Mouse (Mus musculus): ENCODE data around the gene Slc8a1. TPM values are rescaled to one million over a fixed set of nuclear protein-coding genes. Genes with fewer than 3 reads are reported as not detected.

Gene Slc8a1
- polyA plus RNA-seq, 1 experiment from 2014 or later = 144 TPM

DNA sequence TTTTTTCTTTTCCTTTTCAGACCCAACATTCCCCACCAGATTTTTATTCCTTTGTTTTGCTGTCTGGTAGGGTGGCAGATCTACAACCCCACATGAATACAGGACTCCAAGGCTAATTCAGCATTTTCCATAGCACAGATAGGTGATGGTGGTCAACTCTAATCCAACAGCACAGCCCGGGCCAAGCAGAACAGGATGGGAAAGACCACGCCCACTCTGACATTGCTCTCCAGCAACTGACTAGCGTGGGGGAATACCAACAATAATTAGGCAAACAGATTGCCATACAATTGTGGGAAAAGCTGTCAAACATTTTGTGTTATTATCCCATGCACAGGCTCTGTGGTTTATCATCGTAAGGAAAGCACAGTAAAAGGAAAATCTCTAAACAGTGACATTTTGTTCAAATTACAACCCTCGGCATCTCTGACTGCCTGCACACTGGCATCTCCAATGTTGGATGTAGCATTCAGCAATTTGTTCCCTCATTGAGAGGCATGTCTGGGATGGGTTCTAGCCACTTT is 233.0 kb downstream of the Slc8a1 start:
- Histone ChIP-seq H3K4me3 (ENCODE audit: control insufficient read depth in 1 of 2, insufficient read depth in 1 of 2, low read depth in 1 of 2, low read length in 2 of 2) (no peak overlapping the region), H3K9me3 (ENCODE audit: control insufficient read depth, low read length) (no peaks in the 10 kb centered on the region), H3K27ac (replicated peaks in 1 of 2; ENCODE audit: control insufficient read depth in 1 of 2, insufficient read depth in 1 of 2, low read depth in 2 of 2, low read length in 2 of 2) (no peak overlapping the region), H3K4me2 (ENCODE audit: low read length) (no peak overlapping the region), H3K4me1 (ENCODE audit: control insufficient read depth in 2 of 2, insufficient read depth in 2 of 2, low read length in 2 of 2) (peaks cover 9 to 26% of the 10 kb centered on the region in 2 experiments), H3K9ac (ENCODE audit: low read length) (no peak overlapping the region), H3K36me3 (ENCODE audit: control insufficient read depth, insufficient read depth, low read length) (peaks cover 20% of the 10 kb centered on the region; the same call in 1 of the 2 replicates), H3K27me3 (ENCODE audit: control insufficient read depth, insufficient read depth, low read length) (no peaks in the 10 kb centered on the region)
- WGBS = 67% methylated on average over 5 of the region's 5 CpGs
- no peak for ATAC-seq (ENCODE audit: insufficient number of reproducible peaks, insufficient read depth, low FRiP score, low read depth)

DNA sequence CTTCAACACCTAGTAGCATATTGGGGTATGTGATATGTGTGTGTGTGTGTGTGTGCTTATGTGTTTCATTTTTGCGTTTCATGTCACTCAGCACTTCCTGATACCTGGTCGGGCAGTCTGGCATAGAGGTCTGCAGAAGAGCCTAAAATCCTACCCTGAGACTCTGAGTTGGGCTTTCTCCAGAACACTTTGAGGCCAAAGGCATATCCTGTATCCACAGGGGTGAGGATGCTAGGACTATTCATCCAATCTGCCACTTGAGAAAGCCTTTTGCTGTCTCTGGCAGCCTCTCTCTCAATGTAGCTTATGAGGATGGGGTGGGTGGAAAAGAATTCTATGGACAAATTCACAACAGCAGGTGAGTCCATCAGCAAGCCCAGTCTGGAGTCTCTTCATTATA is 234.1 kb downstream of the Slc8a1 start:
- Histone ChIP-seq H3K36me3 (ENCODE audit: control insufficient read depth, insufficient read depth, low read length) (peaks cover 17% of the 10 kb centered on the region; the same call in 1 of the 2 replicates), H3K4me2 (ENCODE audit: low read length) (no peak overlapping the region), H3K9me3 (ENCODE audit: control insufficient read depth, low read length) (no peaks in the 10 kb centered on the region), H3K27ac (replicated peaks in 1 of 2; ENCODE audit: control insufficient read depth in 1 of 2, insufficient read depth in 1 of 2, low read depth in 2 of 2, low read length in 2 of 2) (no peak overlapping the region; a peak in 1 of 4 replicates), H3K4me1 (ENCODE audit: control insufficient read depth in 2 of 2, insufficient read depth in 2 of 2, low read length in 2 of 2) (peaks cover 9 to 27% of the 10 kb centered on the region in 2 experiments), H3K4me3 (ENCODE audit: control insufficient read depth in 1 of 2, insufficient read depth in 1 of 2, low read depth in 1 of 2, low read length in 2 of 2) (no peak overlapping the region), H3K27me3 (ENCODE audit: control insufficient read depth, insufficient read depth, low read length) (no peaks in the 10 kb centered on the region), H3K9ac (ENCODE audit: low read length) (no peak overlapping the region)
- 68% methylated on average over 2 of the region's 2 CpGs for WGBS
- 0 out of 2 replicates have a peak, but pooled peaks have one; percentile 14 for ATAC-seq (ENCODE audit: insufficient number of reproducible peaks, insufficient read depth, low FRiP score, low read depth)

DNA sequence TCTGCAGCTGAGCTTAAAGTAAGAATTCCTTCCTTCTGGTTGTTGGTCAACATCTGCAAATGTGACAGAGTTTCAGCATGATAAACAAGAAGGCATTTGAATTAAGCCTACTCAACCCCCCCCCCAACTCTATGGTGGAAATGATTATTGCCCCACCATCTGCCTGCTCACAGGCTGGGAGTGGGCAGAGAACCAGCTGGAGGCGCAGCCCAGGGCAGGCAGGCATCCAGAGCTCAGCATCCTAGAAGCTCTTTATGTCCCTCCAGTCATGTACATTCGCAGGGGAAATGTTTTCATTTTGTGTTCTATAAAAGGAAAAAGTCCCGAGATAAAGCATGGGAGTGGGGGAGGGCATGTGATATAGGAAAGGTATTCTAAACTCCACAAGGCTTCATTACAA is 235.4 kb downstream of the Slc8a1 start:
- Histone ChIP-seq H3K9me3 (ENCODE audit: control insufficient read depth, low read length) (no peaks in the 10 kb centered on the region), H3K27ac (replicated peaks in 1 of 2; ENCODE audit: control insufficient read depth in 1 of 2, insufficient read depth in 1 of 2, low read depth in 2 of 2, low read length in 2 of 2) (no peak overlapping the region; a peak in 1 of 4 replicates), H3K4me3 (ENCODE audit: control insufficient read depth in 1 of 2, insufficient read depth in 1 of 2, low read depth in 1 of 2, low read length in 2 of 2) (no peak overlapping the region), H3K4me1 (ENCODE audit: control insufficient read depth in 2 of 2, insufficient read depth in 2 of 2, low read length in 2 of 2) (peaks cover 9 to 27% of the 10 kb centered on the region in 2 experiments), H3K4me2 (ENCODE audit: low read length) (no peak overlapping the region), H3K27me3 (ENCODE audit: control insufficient read depth, insufficient read depth, low read length) (no peaks in the 10 kb centered on the region), H3K9ac (ENCODE audit: low read length) (no peak overlapping the region), H3K36me3 (ENCODE audit: control insufficient read depth, insufficient read depth, low read length) (peaks cover 17% of the 10 kb centered on the region; the same call in 1 of the 2 replicates)
- ATAC-seq (ENCODE audit: insufficient number of reproducible peaks, insufficient read depth, low FRiP score, low read depth) = no peak
- 41% methylated on average over 3 of the region's 3 CpGs for WGBS

DNA sequence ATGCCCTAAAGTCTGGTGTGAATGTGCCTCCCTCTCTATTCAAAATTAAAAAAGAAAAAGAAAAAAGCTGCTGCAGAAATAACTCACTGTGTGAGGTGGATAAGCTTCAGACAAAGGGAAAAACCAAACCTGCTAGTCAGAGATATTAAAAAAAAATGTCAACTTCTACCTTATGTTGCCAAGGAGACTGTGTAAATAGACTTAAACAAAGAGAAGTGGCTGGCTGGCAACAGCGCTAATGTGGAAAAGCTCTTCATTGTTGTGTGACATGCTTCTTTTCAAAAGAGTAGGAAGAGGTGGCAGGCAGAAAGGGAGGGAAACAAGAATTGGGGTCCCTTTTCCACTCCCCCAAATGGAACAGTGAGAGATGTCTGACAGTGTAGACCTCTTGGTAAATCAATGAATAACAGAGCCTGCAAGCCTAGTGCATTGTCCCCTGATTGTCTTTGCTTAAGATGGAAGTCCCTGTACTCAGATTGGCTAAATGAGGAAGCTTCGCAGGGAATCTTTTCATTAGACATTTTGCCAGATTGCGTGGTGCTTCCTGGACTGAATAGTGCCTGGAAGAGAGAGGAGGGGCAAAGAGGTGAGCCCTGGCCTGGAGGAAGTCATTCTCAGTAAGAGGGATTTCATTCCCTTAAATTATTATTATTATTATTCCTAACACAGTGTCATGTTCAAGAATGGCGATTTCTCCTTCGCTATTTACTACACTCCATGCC is 237.3 kb downstream of the Slc8a1 start:
- Histone ChIP-seq H3K4me1 (ENCODE audit: control insufficient read depth in 2 of 2, insufficient read depth in 2 of 2, low read length in 2 of 2) (peaks cover 10 to 26% of the 10 kb centered on the region in 2 experiments), H3K4me2 (ENCODE audit: low read length) (no peak overlapping the region), H3K9me3 (ENCODE audit: control insufficient read depth, low read length) (no peaks in the 10 kb centered on the region), H3K27me3 (ENCODE audit: control insufficient read depth, insufficient read depth, low read length) (no peaks in the 10 kb centered on the region), H3K27ac (replicated peaks in 1 of 2; ENCODE audit: control insufficient read depth in 1 of 2, insufficient read depth in 1 of 2, low read depth in 2 of 2, low read length in 2 of 2) (peak overlapping the region; percentile 12 to 34; a peak in 2 of 4 replicates), H3K9ac (ENCODE audit: low read length) (no peak overlapping the region), H3K4me3 (ENCODE audit: control insufficient read depth in 1 of 2, insufficient read depth in 1 of 2, low read depth in 1 of 2, low read length in 2 of 2) (no peak overlapping the region), H3K36me3 (ENCODE audit: control insufficient read depth, insufficient read depth, low read length) (peaks cover 21% of the 10 kb centered on the region; the same call in 1 of the 2 replicates)
- no peak for ATAC-seq (ENCODE audit: insufficient number of reproducible peaks, insufficient read depth, low FRiP score, low read depth)
- WGBS = 75% methylated on average over 5 of the region's 5 CpGs

DNA sequence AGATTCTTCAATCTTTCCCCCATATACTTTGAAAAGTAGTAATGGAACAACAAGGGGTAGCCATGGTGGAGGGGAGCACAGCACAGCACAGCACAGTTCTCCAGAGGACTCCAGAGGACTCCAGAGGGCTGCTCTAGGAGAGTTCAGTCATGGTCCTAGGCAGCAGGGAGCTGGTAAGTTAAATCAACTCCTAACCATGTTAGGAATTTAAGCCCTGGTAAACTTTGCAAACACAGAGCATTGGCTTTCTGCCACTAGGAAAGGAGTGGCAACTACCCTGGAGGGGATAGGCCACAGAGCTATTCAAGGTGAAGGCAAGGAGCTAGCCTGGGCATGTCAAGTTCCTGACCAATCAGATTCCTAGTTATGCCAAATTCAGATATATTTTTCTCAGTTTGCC is 240.3 kb downstream of the Slc8a1 start:
- H3K36me3 ChIP-seq (ENCODE audit: control insufficient read depth, insufficient read depth, low read length) = peaks cover 14% of the 10 kb centered on the region; the same call in 1 of the 2 replicates
- peaks cover 13 to 43% of the 10 kb centered on the region in 2 experiments for H3K4me1 ChIP-seq (ENCODE audit: control insufficient read depth in 2 of 2, insufficient read depth in 2 of 2, low read length in 2 of 2)
- H3K27me3 ChIP-seq (ENCODE audit: control insufficient read depth, insufficient read depth, low read length) = no peaks in the 10 kb centered on the region
- H3K9me3 ChIP-seq (ENCODE audit: control insufficient read depth, low read length) = no peaks in the 10 kb centered on the region
- no peak overlapping the region for H3K27ac ChIP-seq (replicated peaks in 1 of 2; ENCODE audit: control insufficient read depth in 1 of 2, insufficient read depth in 1 of 2, low read depth in 2 of 2, low read length in 2 of 2)
- no peak overlapping the region for H3K4me2 ChIP-seq (ENCODE audit: low read length)
- no peak overlapping the region for H3K4me3 ChIP-seq (ENCODE audit: control insufficient read depth in 1 of 2, insufficient read depth in 1 of 2, low read depth in 1 of 2, low read length in 2 of 2)
- H3K9ac ChIP-seq (ENCODE audit: low read length) = no peak overlapping the region
- no peak for ATAC-seq (ENCODE audit: insufficient number of reproducible peaks, insufficient read depth, low FRiP score, low read depth)

DNA sequence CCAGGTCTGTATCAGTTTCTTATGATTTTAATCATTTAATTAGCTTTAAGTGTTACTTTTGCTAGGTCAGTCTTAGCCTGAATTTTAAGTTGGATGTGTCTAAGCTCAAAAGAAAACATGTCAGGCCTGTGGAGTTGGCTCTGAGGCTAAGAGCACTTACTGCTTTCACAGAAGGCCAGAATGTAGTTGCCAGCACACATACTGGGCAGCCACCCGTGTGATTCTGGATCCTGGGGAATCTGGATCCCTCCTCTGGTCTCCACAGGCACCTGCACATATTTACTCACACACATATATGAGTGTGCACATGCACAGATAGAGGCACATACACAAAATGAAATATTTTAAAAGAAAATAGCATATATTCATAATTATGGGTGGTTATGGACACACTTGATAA is 241.6 kb downstream of the Slc8a1 start:
- H3K27me3 ChIP-seq (ENCODE audit: control insufficient read depth, insufficient read depth, low read length) = no peaks in the 10 kb centered on the region
- no peak overlapping the region for H3K4me2 ChIP-seq (ENCODE audit: low read length)
- H3K4me1 ChIP-seq (ENCODE audit: control insufficient read depth in 2 of 2, insufficient read depth in 2 of 2, low read length in 2 of 2) = peaks cover 16 to 44% of the 10 kb centered on the region in 2 experiments
- ATAC-seq (ENCODE audit: insufficient number of reproducible peaks, insufficient read depth, low FRiP score, low read depth) = no peak
- no peak overlapping the region for H3K4me3 ChIP-seq (ENCODE audit: control insufficient read depth in 1 of 2, insufficient read depth in 1 of 2, low read depth in 1 of 2, low read length in 2 of 2)
- H3K9ac ChIP-seq (ENCODE audit: low read length) = no peak overlapping the region
- no peaks in the 10 kb centered on the region for H3K9me3 ChIP-seq (ENCODE audit: control insufficient read depth, low read length)
- 61% methylated on average over 1 of the region's 1 CpGs for WGBS
- H3K27ac ChIP-seq (replicated peaks in 1 of 2; ENCODE audit: control insufficient read depth in 1 of 2, insufficient read depth in 1 of 2, low read depth in 2 of 2, low read length in 2 of 2) = no peak overlapping the region
- 0 out of 2 replicates have a peak, but pooled peaks cover 10% of the 10 kb centered on the region for H3K36me3 ChIP-seq (ENCODE audit: control insufficient read depth, insufficient read depth, low read length)

DNA sequence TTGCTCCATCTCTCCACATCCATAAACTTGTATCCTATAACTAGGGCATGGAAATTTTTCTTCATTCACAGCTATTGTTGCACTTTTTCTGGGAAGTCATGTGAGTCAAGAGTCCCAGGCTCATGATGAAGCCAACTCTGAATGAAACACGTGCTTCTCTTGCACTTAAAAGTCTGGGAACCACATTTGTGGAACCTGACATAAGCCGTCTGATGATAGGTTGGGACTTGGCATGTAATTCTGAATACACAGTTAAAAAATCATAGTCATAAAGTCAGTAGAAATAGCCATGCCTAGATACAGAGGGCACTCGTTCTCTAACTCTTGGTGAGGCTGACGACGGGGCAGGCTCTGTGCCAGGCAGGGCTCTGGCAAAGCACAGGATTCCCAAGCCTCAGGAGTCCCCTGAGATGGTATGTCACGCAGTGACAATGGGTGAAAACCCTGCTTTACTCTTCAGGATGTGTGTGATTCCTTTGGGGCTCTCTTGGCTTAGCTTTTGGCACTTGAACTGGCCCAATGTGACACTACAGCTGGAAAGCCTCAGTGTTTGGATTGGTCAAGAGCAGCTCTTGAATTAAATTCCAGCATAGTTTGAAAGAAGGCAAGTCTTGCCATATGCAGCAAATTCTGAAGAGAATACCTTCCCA is 245.8 kb downstream of the Slc8a1 start:
- 45% methylated on average over 6 of the region's 6 CpGs for WGBS
- Histone ChIP-seq H3K4me3 (ENCODE audit: control insufficient read depth in 1 of 2, insufficient read depth in 1 of 2, low read depth in 1 of 2, low read length in 2 of 2) (no peak overlapping the region), H3K4me1 (ENCODE audit: control insufficient read depth in 2 of 2, insufficient read depth in 2 of 2, low read length in 2 of 2) (peaks cover 12 to 47% of the 10 kb centered on the region in 2 experiments), H3K4me2 (ENCODE audit: low read length) (no peak overlapping the region), H3K9me3 (ENCODE audit: control insufficient read depth, low read length) (no peaks in the 10 kb centered on the region), H3K9ac (ENCODE audit: low read length) (no peak overlapping the region), H3K27ac (replicated peaks in 1 of 2; ENCODE audit: control insufficient read depth in 1 of 2, insufficient read depth in 1 of 2, low read depth in 2 of 2, low read length in 2 of 2) (peak overlapping the region; percentile 53 to 57), H3K36me3 (ENCODE audit: control insufficient read depth, insufficient read depth, low read length) (peaks cover 4% of the 10 kb centered on the region; the same call in 1 of the 2 replicates), H3K27me3 (ENCODE audit: control insufficient read depth, insufficient read depth, low read length) (no peaks in the 10 kb centered on the region)
- no peak for ATAC-seq (ENCODE audit: insufficient number of reproducible peaks, insufficient read depth, low FRiP score, low read depth)

Data from heart, embryonic 14.5 days (tissue).